Mouse (Mus musculus): ENCODE results near the gene Vmn2r5. TPM values are rescaled to one million over a fixed set of nuclear protein-coding genes. Genes with fewer than 3 reads are reported as not detected.

Vmn2r5 gene
- total RNA-seq (2023; ENCODE audit: inconsistent age), result not detected in 4 replicates

DNA sequence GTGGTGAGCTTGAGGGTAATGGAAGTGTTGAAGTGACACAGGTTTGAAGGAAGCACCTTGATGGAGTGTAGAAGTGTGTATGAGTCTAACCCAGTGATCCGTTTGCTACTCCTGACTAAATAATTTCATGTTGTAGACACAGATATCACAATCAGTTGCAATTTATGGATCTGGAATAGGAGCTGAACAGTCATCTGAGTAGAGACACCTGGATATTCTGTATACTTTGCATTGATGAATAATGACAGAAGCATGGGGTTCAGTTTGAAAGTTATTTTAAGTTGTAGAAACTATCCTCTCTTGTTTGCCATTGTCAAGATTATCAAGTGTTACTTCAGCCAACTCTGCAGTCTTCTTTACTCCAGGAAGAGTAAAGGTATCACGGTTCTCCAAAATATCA, at the start of gene Vmn2r5:
TSS of gene Vmn2r5 (minus strand) at position 101 of the 400 bp plus-strand sequence.

Other genes starting within 250 kb of the Vmn2r5 start
- gene Vmn2r3, start 220.1 kb downstream of the Vmn2r5 start, total RNA-seq (2023; ENCODE audit: inconsistent age), result not detected in 4 replicates
- not detected in 4 replicates for gene Vmn2r4, start 94.5 kb downstream of the Vmn2r5 start, total RNA-seq (2023; ENCODE audit: inconsistent age)
- not detected in 4 replicates for gene Vmn2r6, start 56.0 kb upstream of the Vmn2r5 start, total RNA-seq (2023; ENCODE audit: inconsistent age)

All from B cell, adult (primary cell).